Mouse (Mus musculus) myocyte (in vitro differentiated cells): ENCODE results near the gene Hlcs.

Experiments
- E2F4 ChIP-seq: IDR thresholded peaks from one replicate; pipeline ENCODE4 v1.6.1; 2011; ENCODE audit warnings: mild to moderate bottlenecking, control low read depth, moderate library complexity; ENCODE audit not compliant: insufficient read depth
- MAX ChIP-seq: IDR thresholded peaks from one replicate; pipeline ENCODE4 v1.6.1; 2011; ENCODE audit warnings: low read depth, mild to moderate bottlenecking, control low read depth
- MYOD1 ChIP-seq, 3 experiments: IDR thresholded peaks; one replicate each; pipeline ENCODE4 v1.6.1; 2011; ENCODE audit warnings: control low read depth in 2 of 3, low read depth in 2 of 3, mild to moderate bottlenecking in 2 of 3, moderate library complexity in 1 of 3; ENCODE audit not compliant: insufficient read length in 2 of 3, control insufficient read depth in 1 of 3
- MYOG ChIP-seq, 3 experiments: IDR thresholded peaks; one replicate each; pipeline ENCODE4 v1.6.1; 2011; ENCODE audit warnings: control low read depth in 2 of 3, low read depth in 2 of 3, mild to moderate bottlenecking in 2 of 3; ENCODE audit not compliant: insufficient read length in 2 of 3, control insufficient read depth in 1 of 3, insufficient read depth in 1 of 3
- POLR2A ChIP-seq: IDR thresholded peaks from one replicate; pipeline ENCODE4 v1.6.1; 2011; ENCODE audit warnings: low read depth, mild to moderate bottlenecking, control low read depth, moderate library complexity; ENCODE audit not compliant: insufficient read length
- REST ChIP-seq: IDR thresholded peaks from one replicate; pipeline ENCODE4 v1.6.1; 2011; ENCODE audit warnings: mild to moderate bottlenecking, control low read depth, moderate library complexity; ENCODE audit not compliant: insufficient read depth, insufficient read length
- TCF12 ChIP-seq: IDR thresholded peaks from one replicate; pipeline ENCODE4 v1.6.1; 2011; ENCODE audit warnings: mild to moderate bottlenecking, control low read depth; ENCODE audit not compliant: poor library complexity, insufficient read depth, severe bottlenecking
- USF1 ChIP-seq: IDR thresholded peaks from one replicate; pipeline ENCODE4 v1.6.1; 2011; ENCODE audit warnings: low read depth, mild to moderate bottlenecking, control low read depth, moderate library complexity

- no peak for TF ChIP-seq POLR2A
- no peak for TF ChIP-seq USF1
- no peak for TF ChIP-seq MYOG (IDR thresholded peaks at IDR 0.05; ENCODE audit: control insufficient read depth in 1 of 3, insufficient read depth in 1 of 3, insufficient read length in 2 of 3, low read depth in 2 of 3)
- no peak for TF ChIP-seq E2F4
- no peak for TF ChIP-seq MAX
- no peak for TF ChIP-seq MYOD1 (IDR thresholded peaks at IDR 0.05; ENCODE audit: control insufficient read depth in 1 of 3, insufficient read length in 2 of 3, low read depth in 2 of 3)
- no peak for TF ChIP-seq REST
- TF ChIP-seq TCF12: no peak
Observed at GRCm38 (mm10) chr16:94345733-94346132, 32.4 kb upstream of the Hlcs start.
